Mouse (Mus musculus) liver, embryonic 14.5 days (tissue): ENCODE measurements around the gene Pik3cd. TPM values are rescaled to one million over a fixed set of nuclear protein-coding genes. Genes with fewer than 3 reads are reported as not detected.
"Not testable (repeated sequence)": the region's sequence is repeated elsewhere in the genome, so short reads cannot be mapped to it uniquely, and the experiment has no call there.

ENCODE experiments used
- ATAC-seq: fragments of 200-750 bp; cut with Nextera tagmentation; 2 replicates; pipeline ENCODE4 v1.8.0; 2017; ENCODE audit warnings: moderate number of reproducible peaks, mild to moderate bottlenecking, moderate library complexity; ENCODE audit not compliant: insufficient read depth
- DNase-seq, 3 experiments: peaks; one replicate each; pipeline ENCODE4 v3.0.0-alpha.2; 2012 to 2013; ENCODE audit warnings: low read depth in 3 of 3, low spot score in 3 of 3
- H3K27ac ChIP-seq: fragments of 300-500 bp; sonication (generic); 2 replicates; pipeline ENCODE4 v1.5.1; 2014; ENCODE audit warnings: moderate library complexity, mild to moderate bottlenecking, control low read depth, inconsistent platforms
- H3K27me3 ChIP-seq: fragments of 300-500 bp; sonication (generic); 2 replicates; pipeline ENCODE4 v1.6.1; 2014; ENCODE audit warnings: mild to moderate bottlenecking, low read length, moderate library complexity; ENCODE audit not compliant: control insufficient read depth, insufficient read depth
- H3K36me3 ChIP-seq: fragments of 300-500 bp; sonication (generic); replicated peaks from 2 replicates; pipeline ENCODE4 v1.6.1; 2014; ENCODE audit warnings: low read depth; ENCODE audit not compliant: control insufficient read depth, insufficient read depth
- H3K4me1 ChIP-seq, 2 experiments: fragments of 200-500 bp in 1 of 2; fragments of 300-500 bp in 1 of 2; sonication (generic) in 1 of 2; replicated peaks; 2 replicates each; pipeline ENCODE4 v1.6.1; 2012 to 2014; ENCODE audit warnings: antibody characterized with exemption in 1 of 2, inconsistent platforms in 1 of 2, low read length in 1 of 2; ENCODE audit not compliant: control insufficient read depth in 2 of 2, insufficient read depth in 2 of 2
- H3K4me2 ChIP-seq: fragments of 300-500 bp; sonication (generic); 2 replicates; pipeline ENCODE4 v1.6.1; 2014; ENCODE audit warnings: low read depth, mild to moderate bottlenecking, control low read depth, moderate library complexity
- H3K4me3 ChIP-seq, 2 experiments: fragments of 200-500 bp in 1 of 2; fragments of 300-500 bp in 1 of 2; sonication (generic) in 1 of 2; 2 replicates each; pipeline ENCODE4 v1.5.1; 2012 to 2014; ENCODE audit warnings: low read depth in 2 of 2, low read length in 2 of 2, mild to moderate bottlenecking in 2 of 2, control low read depth in 1 of 2, inconsistent platforms in 1 of 2, moderate library complexity in 1 of 2; ENCODE audit not compliant: insufficient read depth in 1 of 2
- H3K9ac ChIP-seq: fragments of 300-500 bp; sonication (generic); replicated peaks from 2 replicates; pipeline ENCODE4 v1.6.1; 2014; ENCODE audit warnings: mild to moderate bottlenecking, control low read depth, moderate library complexity
- H3K9me3 ChIP-seq: fragments of 300-500 bp; sonication (generic); 2 replicates; pipeline ENCODE4 v1.6.1; 2016; ENCODE audit warnings: low read length, mixed read lengths; ENCODE audit not compliant: control insufficient read depth
- CTCF ChIP-seq: IDR thresholded peaks from 2 replicates; pipeline ENCODE4 v1.5.1; 2016; ENCODE audit warnings: antibody characterized with exemption, low read depth, control low read depth
- EP300 ChIP-seq: IDR thresholded peaks from 2 replicates; pipeline ENCODE4 v1.6.1; 2016; ENCODE audit warnings: antibody characterized with exemption, low read depth
- WGBS: fragments of 180-500 bp; shearing (Covaris S2); extraction: QIAGEN DNeasy Blood & Tissue Kit; methylation state at CpG from one replicate; pipeline ENCODE4 v1.1.7; 2014; ENCODE audit not compliant: insufficient replicate concordance; 5-methylcytosine and 5-hydroxymethylcytosine counted together
- polyA plus RNA-seq, 2 experiments: library from polyadenylated mRNA; depleted of rRNA in 1 of 2; stranded (reverse) in 1 of 2; unstranded in 1 of 2; fragments of >200 nt; fragmentation: Nextera tagmentation in 1 of 2; extraction: Ambion mirVana in 1 of 2; gene quantifications; 2 replicates each; pipeline versions ENCODE4 v1.2.1 to v1.2.3; 2012 to 2014

The Pik3cd gene
- polyA plus RNA-seq, 2 experiments = 3.9 to 4.3 TPM

- H3K27me3 ChIP-seq = no peaks in the 10 kb centered on the region
- TF ChIP-seq CTCF = no peak
- TF ChIP-seq EP300 = no peak
- H3K36me3 ChIP-seq = no peaks in the 10 kb centered on the region
- ATAC-seq (no peak), DNase-seq (no peak)
- 55% methylated on average over 8 of the region's 8 CpGs for WGBS
- no peaks in the 10 kb centered on the region for H3K9me3 ChIP-seq
- no peak overlapping the region for H3K4me2 ChIP-seq
- H3K27ac ChIP-seq = no peak overlapping the region
- H3K4me1 ChIP-seq = no peaks in the 10 kb centered on the region
- H3K4me3 ChIP-seq = no peak overlapping the region
- H3K9ac ChIP-seq = no peak overlapping the region
Observed at GRCm38 (mm10) chr4:149619988-149620387, 82.4 kb downstream of the Pik3cd start.

- not testable (repeated sequence) for DNase-seq, H3K4me1 ChIP-seq, ATAC-seq, H3K9ac ChIP-seq, H3K36me3 ChIP-seq, H3K4me2 ChIP-seq, H3K9me3 ChIP-seq, H3K4me3 ChIP-seq, H3K27ac ChIP-seq, H3K27me3 ChIP-seq
- WGBS = 65% methylated on average over 3 of the region's 3 CpGs
Observed at GRCm38 (mm10) chr4:149616999-149617398, 85.4 kb downstream of the Pik3cd start.

- H3K9ac ChIP-seq = no peak overlapping the region
- no peak overlapping the region for H3K4me2 ChIP-seq
- no peak overlapping the region for H3K27ac ChIP-seq
- H3K4me3 ChIP-seq = no peak overlapping the region
- DNase-seq (no peak), ATAC-seq (no peak)
- no peaks in the 10 kb centered on the region for H3K4me1 ChIP-seq
- TF ChIP-seq CTCF (peak; percentile 43; the same call in 1 of the 2 replicates), EP300 (no peak)
- H3K36me3 ChIP-seq = no peaks in the 10 kb centered on the region
- no peaks in the 10 kb centered on the region for H3K9me3 ChIP-seq
- 84% methylated on average over 3 of the region's 3 CpGs for WGBS
- H3K27me3 ChIP-seq = no peaks in the 10 kb centered on the region
Observed at GRCm38 (mm10) chr4:149614869-149615268, 87.5 kb downstream of the Pik3cd start.

- H3K27me3 ChIP-seq, DNase-seq, H3K27ac ChIP-seq, H3K9me3 ChIP-seq, H3K4me2 ChIP-seq, H3K4me1 ChIP-seq, H3K36me3 ChIP-seq, H3K9ac ChIP-seq, ATAC-seq, H3K4me3 ChIP-seq: not testable (repeated sequence)
- WGBS = 58% methylated on average over 6 of the region's 6 CpGs
Observed at GRCm38 (mm10) chr4:149613497-149613896, 88.9 kb downstream of the Pik3cd start.

GRCm38 (mm10) chr4:149611376-149612044 lies 90.9 kb downstream of the Pik3cd start:
- no peak overlapping the region for H3K9ac ChIP-seq
- no peaks in the 10 kb centered on the region for H3K36me3 ChIP-seq
- ATAC-seq (no peak), DNase-seq (no peak)
- TF ChIP-seq EP300 (no peak), CTCF (peak; percentile 71)
- no peaks in the 10 kb centered on the region for H3K4me1 ChIP-seq
- WGBS = 42% methylated on average over 10 of the region's 10 CpGs
- H3K4me2 ChIP-seq = no peak overlapping the region
- H3K4me3 ChIP-seq = no peak overlapping the region
- no peak overlapping the region for H3K27ac ChIP-seq
- H3K9me3 ChIP-seq = no peaks in the 10 kb centered on the region
- H3K27me3 ChIP-seq = no peaks in the 10 kb centered on the region
